In the genomic region with DNA sequence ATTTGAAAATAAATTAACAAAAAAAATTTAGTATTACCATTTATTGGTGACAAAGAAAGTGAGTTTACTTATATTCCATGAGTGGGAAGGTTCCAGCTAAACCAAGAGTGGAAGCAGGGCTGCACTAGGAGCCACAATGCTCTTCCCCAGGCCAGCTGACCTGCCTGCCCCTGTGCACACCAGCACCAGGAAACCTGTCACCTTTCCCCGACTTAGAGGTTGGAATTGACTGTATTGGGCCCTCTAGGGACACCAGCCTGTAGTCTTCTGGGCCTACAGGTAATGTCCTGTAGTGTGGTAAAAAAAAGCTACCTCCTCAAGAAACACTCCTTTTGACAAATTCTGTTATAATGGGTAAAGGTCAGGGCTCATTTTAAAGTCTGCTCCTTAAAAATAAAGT, we compare ENCODE assay signal across 29 mouse cellular contexts.
"Had no signal": no experiment of that assay in that cellular context is flagged by ENCODE, and none has a peak within 500 bp of the region (broad histone marks: within the 10 kb centered on the region; RNA-seq: fewer than 3 reads in every experiment).

No protein-coding gene starts in this region.

- H3K4me3 ChIP-seq: left cerebral cortex, adult 2 months; limb, embryonic 12.5 days; limb, embryonic 13.5 days; liver, embryonic 13.5 days; liver, embryonic 15.5 days; lung, embryonic 15.5 days; megakaryocyte, embryonic 14.5 days; midbrain, embryonic 10.5 days; midbrain, embryonic 12.5 days; midbrain, embryonic 13.5 days; midbrain, embryonic 15.5 days; myocyte; neural tube, embryonic 12.5 days; neural tube, embryonic 13.5 days had no signal

- H3K4me1 ChIP-seq: limb, embryonic 12.5 days; limb, embryonic 13.5 days; liver, embryonic 13.5 days; liver, embryonic 15.5 days; lung, embryonic 15.5 days; midbrain, embryonic 10.5 days; midbrain, embryonic 12.5 days; midbrain, embryonic 13.5 days; midbrain, embryonic 15.5 days; neural tube, embryonic 12.5 days; neural tube, embryonic 13.5 days had no signal

- DNase-seq: left cerebral cortex, postnatal 4 days; liver; liver, embryonic 13.5 days; liver, postnatal 0 days; lung, adult 18-20 months; lung, adult 2 months; lung, embryonic 14.5 days; lung, postnatal 10 days; lung, postnatal 14 days; lung, postnatal 4 days; midbrain, embryonic 14.5 days had no signal

- ATAC-seq: liver, postnatal 0 days; midbrain, embryonic 13.5 days; midbrain, embryonic 15.5 days; midbrain, embryonic 16.5 days had no signal

- H3K4me2 ChIP-seq: limb, embryonic 12.5 days; limb, embryonic 13.5 days; liver, embryonic 11.5 days; liver, embryonic 13.5 days; liver, embryonic 15.5 days; lung, embryonic 14.5 days; lung, embryonic 15.5 days; midbrain, embryonic 11.5 days; midbrain, embryonic 12.5 days; midbrain, embryonic 13.5 days; midbrain, embryonic 15.5 days; neural tube, embryonic 12.5 days; neural tube, embryonic 13.5 days had no signal

- H3K9me3 ChIP-seq: limb, embryonic 12.5 days; limb, embryonic 13.5 days; liver, embryonic 13.5 days; liver, embryonic 15.5 days; lung, embryonic 15.5 days; megakaryocyte, embryonic 14.5 days; midbrain, embryonic 10.5 days; midbrain, embryonic 12.5 days; midbrain, embryonic 13.5 days; midbrain, embryonic 15.5 days; neural tube, embryonic 12.5 days; neural tube, embryonic 13.5 days had no signal

- H3K27ac ChIP-seq: left cerebral cortex, adult 2 months; limb, embryonic 12.5 days; limb, embryonic 13.5 days; liver, embryonic 13.5 days; liver, embryonic 14.5 days; liver, embryonic 15.5 days; lung, embryonic 15.5 days; macrophage; midbrain, embryonic 10.5 days; midbrain, embryonic 12.5 days; midbrain, embryonic 13.5 days; midbrain, embryonic 15.5 days; neural tube, embryonic 12.5 days; neural tube, embryonic 13.5 days had no signal

- H3K9ac ChIP-seq: limb, embryonic 12.5 days; limb, embryonic 13.5 days; liver, embryonic 13.5 days; liver, embryonic 14.5 days; liver, embryonic 15.5 days; liver, postnatal 0 days; lung, embryonic 14.5 days; lung, embryonic 15.5 days; midbrain, embryonic 12.5 days; midbrain, embryonic 13.5 days; midbrain, embryonic 15.5 days; neural tube, embryonic 12.5 days; neural tube, embryonic 13.5 days had no signal

- H3K27me3 ChIP-seq: limb, embryonic 12.5 days; limb, embryonic 13.5 days; liver, embryonic 13.5 days; liver, embryonic 15.5 days; lung, embryonic 15.5 days; megakaryocyte, embryonic 14.5 days; midbrain, embryonic 12.5 days; midbrain, embryonic 13.5 days; midbrain, embryonic 15.5 days; neural tube, embryonic 12.5 days; neural tube, embryonic 13.5 days had no signal
